Mouse (Mus musculus) lung, adult 2 months (tissue): Measurements from ENCODE around the gene Rhox2c. TPM values are rescaled to one million over a fixed set of nuclear protein-coding genes. Genes with fewer than 3 reads are reported as not detected.
"Not testable (repeated sequence)": the region's sequence is repeated elsewhere in the genome, so short reads cannot be mapped to it uniquely, and the experiment has no call there.

Experiments used
- DNase-seq: peaks from one replicate; pipeline ENCODE4 v3.0.0; 2022
- H3K4me1 ChIP-seq: fragments of 200-500 bp; 2 replicates; pipeline ENCODE4 v1.6.1; 2011; ENCODE audit warnings: low read length; ENCODE audit not compliant: control insufficient read depth, insufficient read depth
- H3K4me3 ChIP-seq: fragments of 200-500 bp; replicated peaks from 2 replicates; pipeline ENCODE3; 2011; ENCODE audit warnings: low read depth, mild to moderate bottlenecking, control low read depth, low read length; ENCODE audit errors: extremely low read depth
- WGBS: fragments of 180-500 bp; shearing (Covaris S2); methylation state at CpG from one replicate; pipeline ENCODE4 v1.1.7; 2018; 5-methylcytosine and 5-hydroxymethylcytosine counted together
- polyA plus RNA-seq: library from polyadenylated mRNA; depleted of rRNA; stranded (reverse); fragments of >200 nt; gene quantifications from 2 replicates; pipeline ENCODE4 v1.2.3, GENCODE M21; 2012; rRNA removed

Rhox2c gene
- polyA plus RNA-seq: not detected in 2 replicates

- H3K4me3 ChIP-seq, H3K4me1 ChIP-seq, DNase-seq: not testable (repeated sequence)
- 90% methylated on average over 8 of the region's 10 CpGs for WGBS
These were observed at the start of gene Rhox2c for GRCm38 (mm10) chrX:37453380-37453779. TSS of gene Rhox2c (plus strand) at chrX:37453680.

- no CpG with 5 or more reads among the region's 9 CpGs for WGBS
- DNase-seq, H3K4me1 ChIP-seq, H3K4me3 ChIP-seq: not testable (repeated sequence)
These were observed 41.7 kb upstream of the Rhox2c start, which contains the start of gene Rhox2b for GRCm38 (mm10) chrX:37411767-37412166. TSS of gene Rhox2b (plus strand) at chrX:37412067.

GRCm38 (mm10) chrX:37432194-37432593 lies 21.3 kb upstream of the Rhox2c start, which contains the start of gene Rhox4b:
TSS of gene Rhox4b (plus strand) at chrX:37432494.
- DNase-seq, H3K4me1 ChIP-seq, H3K4me3 ChIP-seq: not testable (repeated sequence)
- WGBS: 89% methylated on average over 15 of the region's 15 CpGs

- DNase-seq, H3K4me1 ChIP-seq, H3K4me3 ChIP-seq: not testable (repeated sequence)
- 87% methylated on average over 3 of the region's 4 CpGs for WGBS
These were observed 4.8 kb downstream of the Rhox2c start, which contains the start of gene Rhox3c for GRCm38 (mm10) chrX:37458285-37458684. TSS of gene Rhox3c (plus strand) at chrX:37458585.

GRCm38 (mm10) chrX:37480037-37480436 lies 26.6 kb downstream of the Rhox2c start, which contains the start of gene Rhox4c:
TSS of gene Rhox4c (plus strand) at chrX:37480337.
- not testable (repeated sequence) for DNase-seq, H3K4me3 ChIP-seq, H3K4me1 ChIP-seq
- WGBS: 91% methylated on average over 14 of the region's 14 CpGs

- DNase-seq, H3K4me3 ChIP-seq, H3K4me1 ChIP-seq: not testable (repeated sequence)
- 92% methylated on average over 17 of the region's 18 CpGs for WGBS
These were observed 60.6 kb downstream of the Rhox2c start, which contains the start of gene Rhox4d for GRCm38 (mm10) chrX:37514059-37514458. TSS of gene Rhox4d (plus strand) at chrX:37514359.

Other genes starting within 250 kb of the Rhox2c start
- gene Gm9, start 242.6 kb upstream of the Rhox2c start, polyA plus RNA-seq: not detected in 2 replicates
- gene Rhox1, start 231.4 kb upstream of the Rhox2c start, polyA plus RNA-seq: not detected in 2 replicates
- not detected in 2 replicates for gene Rhox2a, start 208.7 kb upstream of the Rhox2c start, polyA plus RNA-seq
- gene Rhox3a, start 203.8 kb upstream of the Rhox2c start, polyA plus RNA-seq: not detected in 2 replicates
- not detected in 2 replicates for gene Rhox4a, start 188.3 kb upstream of the Rhox2c start, polyA plus RNA-seq
- not detected in 2 replicates for gene Rhox3a2, start 73.7 kb upstream of the Rhox2c start, polyA plus RNA-seq
- not detected in 2 replicates for gene Rhox4a2, start 62.8 kb upstream of the Rhox2c start, polyA plus RNA-seq
- not detected in 2 replicates for gene Rhox2b, start 41.6 kb upstream of the Rhox2c start, polyA plus RNA-seq
- not detected in 2 replicates for gene Rhox4b, start 21.2 kb upstream of the Rhox2c start, polyA plus RNA-seq
- not detected in 2 replicates for gene Rhox3c, start 4.9 kb downstream of the Rhox2c start, polyA plus RNA-seq
- not detected in 2 replicates for gene Rhox4c, start 26.7 kb downstream of the Rhox2c start, polyA plus RNA-seq
- not detected in 2 replicates for gene Rhox2d, start 39.7 kb downstream of the Rhox2c start, polyA plus RNA-seq
- not detected in 2 replicates for gene Rhox4d, start 60.7 kb downstream of the Rhox2c start, polyA plus RNA-seq
- gene Rhox2e, start 76.8 kb downstream of the Rhox2c start, polyA plus RNA-seq: not detected in 2 replicates
- not detected in 2 replicates for gene Rhox3e, start 88.3 kb downstream of the Rhox2c start, polyA plus RNA-seq
- not detected in 2 replicates for gene Rhox4e, start 103.7 kb downstream of the Rhox2c start, polyA plus RNA-seq
- not detected in 2 replicates for gene Rhox2f, start 117.7 kb downstream of the Rhox2c start, polyA plus RNA-seq
- not detected in 2 replicates for gene Rhox3f, start 127.3 kb downstream of the Rhox2c start, polyA plus RNA-seq
- not detected in 2 replicates for gene Rhox4f, start 154.0 kb downstream of the Rhox2c start, polyA plus RNA-seq
- gene Rhox3g, start 174.9 kb downstream of the Rhox2c start, polyA plus RNA-seq: not detected in 2 replicates
- gene Rhox2g, start 189.8 kb downstream of the Rhox2c start, polyA plus RNA-seq: not detected in 2 replicates
- not detected in 2 replicates for gene Rhox4g, start 197.6 kb downstream of the Rhox2c start, polyA plus RNA-seq
- not detected in 2 replicates for gene Rhox3h, start 215.1 kb downstream of the Rhox2c start, polyA plus RNA-seq
- gene Rhox2h, start 219.6 kb downstream of the Rhox2c start, polyA plus RNA-seq: not detected in 2 replicates